Comparison of ENCODE assay signal across 9 mouse cellular contexts in genomic region chr9:65141976-65142318, GRCm38 (mm10). TPM values are rescaled to one million over a fixed set of nuclear protein-coding genes. Genes with fewer than 3 reads are reported as not detected.
DNase-seq lines count a peak whose midpoint lies in the region; ATAC-seq and TF ChIP-seq lines count a peak whose summit lies in the region.
"Had no signal": no experiment of that assay in that cellular context is flagged by ENCODE, and none has a peak within 500 bp of the region (broad histone marks: within the 10 kb centered on the region; RNA-seq: fewer than 3 reads in every experiment).

No protein-coding gene starts in this region.

- no peak for TF ChIP-seq CTCF in heart, adult 2 months (IDR thresholded peaks at IDR 0.05)

- H3K27me3 ChIP-seq in heart, adult 2 months (ENCODE audit: control insufficient read depth, insufficient read depth, low read length), result no peaks in the 10 kb centered on the region; the same call in 1 of the 2 replicates
- H3K27me3 ChIP-seq in midbrain, embryonic 15.5 days (replicated peaks), result no peaks in the 10 kb centered on the region

- intact Hi-C loops in gastrocnemius, postnatal 36 days (cut with DNase I), result no loop called here
- intact Hi-C loops in heart, adult 2 months (cut with DNase I), result no loop called here

- peak; percentile 47 for DNase-seq in gastrocnemius, postnatal 10 days
- DNase-seq in gastrocnemius, postnatal 36 days, result no peak
- DNase-seq in adrenal gland, postnatal 10 days, result peak; percentile 68
- peak in 1 of 2 experiments; percentile 37 for DNase-seq in heart, adult 2 months
- DNase-seq in kidney, postnatal 14 days, result peak; percentile 53
- DNase-seq in layer of hippocampus, postnatal 36 days, result no peak
- no peak for DNase-seq in thymus, postnatal 10 days (ENCODE audit: low spot score in 2 of 2)

- H3K27ac ChIP-seq in heart, adult 2 months, result no peak overlapping the region
- H3K27ac ChIP-seq in midbrain, embryonic 15.5 days, result peak overlapping the region; percentile 96

- 4% methylated on average over 14 of the region's 17 CpGs for WGBS in heart, adult 2 months
- WGBS in midbrain, embryonic 15.5 days, result 0% methylated on average over 17 of the region's 17 CpGs

- no peak for TF ChIP-seq POLR2A in heart, adult 2 months (IDR thresholded peaks at IDR 0.05; ENCODE audit: insufficient read depth, low read depth, low read length)

- TF ChIP-seq EP300 in heart, adult 2 months (IDR thresholded peaks at IDR 0.05; ENCODE audit: insufficient read depth, low read depth, low read length), result no peak

- no peak; the same call in 1 of the 2 replicates for ATAC-seq in midbrain, embryonic 15.5 days (replicated peaks)

- 0 out of 2 replicates have a peak, but pooled peaks cover 2% of the 10 kb centered on the region for H3K4me1 ChIP-seq in heart, adult 2 months (ENCODE audit: control insufficient read depth, insufficient read depth, low read length)
- peaks cover 36% of the 10 kb centered on the region for H3K4me1 ChIP-seq in midbrain, embryonic 15.5 days

- no peaks in the 10 kb centered on the region for H3K9me3 ChIP-seq in midbrain, embryonic 15.5 days

- no peaks in the 10 kb centered on the region for H3K79me2 ChIP-seq in heart, adult 2 months (replicated peaks; ENCODE audit: control insufficient read depth, insufficient read depth, low read length)

- H3K4me2 ChIP-seq in midbrain, embryonic 15.5 days, result peak overlapping the region; percentile 94

- peak overlapping the region; percentile 62 for H3K4me3 ChIP-seq in heart, adult 2 months
- peak overlapping the region; percentile 87 for H3K4me3 ChIP-seq in midbrain, embryonic 15.5 days

- H3K9ac ChIP-seq in heart, adult 2 months (ENCODE audit: low read depth, low read length), result no peak overlapping the region
- peak overlapping the region; percentile 94 for H3K9ac ChIP-seq in midbrain, embryonic 15.5 days

- H3K36me3 ChIP-seq in heart, adult 2 months (ENCODE audit: control insufficient read depth, insufficient read depth, low read length), result no peaks in the 10 kb centered on the region
- no peaks in the 10 kb centered on the region for H3K36me3 ChIP-seq in midbrain, embryonic 15.5 days (replicated peaks)

RNA-seq across cellular contexts. Expression of gene Igdcc3, which starts 1.0 kb away (rescaled TPM):
- under 1 TPM; 0.59 to 0.65 TPM for total RNA-seq in gastrocnemius, postnatal 10 days (2021)
- under 1 TPM; 0.10 to 0.26 TPM for total RNA-seq in gastrocnemius, postnatal 36 days (2021)
- 1 to 10 TPM; 1.2 to 1.7 TPM for total RNA-seq in adrenal gland, postnatal 10 days (2021)
- total RNA-seq in heart, adult 2 months (2021), result under 1 TPM; 0.07 to 0.10 TPM
- polyA plus RNA-seq in heart, adult 2 months (2012; rRNA removed), result 0.12 and 0.16 TPM in 2 replicates
- 12.8 and 14.1 TPM in 2 replicates for polyA plus RNA-seq in midbrain, embryonic 15.5 days (2015; fragmentation: Nextera tagmentation; extraction: Ambion mirVana)
- 1 to 10 TPM; 3.1 to 4.4 TPM for total RNA-seq in layer of hippocampus, postnatal 36 days (2021)
- total RNA-seq: hematopoietic stem cell, adult 5-6 weeks had no signal

RNA-seq across cellular contexts. Expression of gene Igdcc4, which starts 40.7 kb away (rescaled TPM):
- 10 to 100 TPM; 60.4 to 79.2 TPM for total RNA-seq in gastrocnemius, postnatal 10 days (2021)
- 10 to 100 TPM; 24.4 to 26.6 TPM for total RNA-seq in gastrocnemius, postnatal 36 days (2021)
- total RNA-seq in adrenal gland, postnatal 10 days (2021), result 10 to 100 TPM; 18.0 to 27.0 TPM
- 10 to 100 TPM; 10.2 to 12.4 TPM for total RNA-seq in heart, adult 2 months (2021)
- 7.3 and 12.0 TPM in 2 replicates for polyA plus RNA-seq in heart, adult 2 months (2012; rRNA removed)
- polyA plus RNA-seq in midbrain, embryonic 15.5 days (2015; fragmentation: Nextera tagmentation; extraction: Ambion mirVana), result 16.8 and 17.3 TPM in 2 replicates
- total RNA-seq in layer of hippocampus, postnatal 36 days (2021), result 10 to 100 TPM; 33.2 to 36.4 TPM

RNA-seq across cellular contexts. Expression of gene Parp16, which starts 53.2 kb away (rescaled TPM):
- 1 to 10 TPM; 6.6 to 8.1 TPM for total RNA-seq in gastrocnemius, postnatal 10 days (2021)
- total RNA-seq in gastrocnemius, postnatal 36 days (2021), result 1 to 10 TPM; 3.4 to 4.0 TPM
- 10 to 100 TPM; 12.9 to 19.6 TPM for total RNA-seq in adrenal gland, postnatal 10 days (2021)
- 1 to 10 TPM; 2.6 to 3.1 TPM for total RNA-seq in heart, adult 2 months (2021)
- polyA plus RNA-seq in heart, adult 2 months (2012; rRNA removed), result 3.7 and 4.8 TPM in 2 replicates
- polyA plus RNA-seq in midbrain, embryonic 15.5 days (2015; fragmentation: Nextera tagmentation; extraction: Ambion mirVana), result 6.8 and 7.6 TPM in 2 replicates
- 1 to 10 TPM; 4.6 to 4.9 TPM for total RNA-seq in layer of hippocampus, postnatal 36 days (2021)

Comparison
In these comparisons a context has a peak if more than half of its experiments do, and no peak if none do; other contexts are left out.
1. DNase-seq: peak in gastrocnemius, postnatal 10 days (single experiment), adrenal gland, postnatal 10 days (single experiment) and kidney, postnatal 14 days (single experiment); none in gastrocnemius, postnatal 36 days (0 of 2), layer of hippocampus, postnatal 36 days (0 of 2) and thymus, postnatal 10 days (0 of 2).